21 mouse cellular contexts compared by ENCODE assay signal in the genomic region with DNA sequence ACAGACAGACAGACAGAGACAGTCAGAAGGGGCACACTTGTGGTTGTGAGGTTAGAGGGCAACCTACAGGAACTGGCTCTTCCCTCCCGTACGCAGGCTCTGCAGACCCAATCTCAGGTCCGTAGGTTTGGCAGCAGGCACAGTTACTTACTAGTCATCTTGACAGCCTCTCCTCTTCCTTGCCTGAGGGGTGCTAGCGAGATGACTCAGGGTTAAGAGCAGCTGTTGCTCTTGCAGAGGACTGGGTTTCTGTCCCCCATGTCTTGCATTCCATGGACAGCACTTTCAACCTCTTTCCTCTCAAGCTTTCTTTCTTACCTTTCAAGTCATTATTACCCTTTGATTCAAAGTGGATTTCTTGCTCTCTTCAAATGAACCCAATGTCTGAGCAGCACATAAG.
"Had no signal": no experiment of that assay in that cellular context is flagged by ENCODE, and none has a peak within 500 bp of the region (broad histone marks: within the 10 kb centered on the region; RNA-seq: fewer than 3 reads in every experiment).

No protein-coding gene starts in this region.

- H3K36me3 ChIP-seq: heart, embryonic 10.5 days; heart, embryonic 12.5 days; hindbrain, embryonic 10.5 days; hindbrain, embryonic 12.5 days; intestine, embryonic 15.5 days; limb, embryonic 13.5 days; limb, embryonic 15.5 days had no signal

- H3K4me3 ChIP-seq: gastrocnemius, adult 2 months; heart, embryonic 10.5 days; heart, embryonic 12.5 days; hindbrain, embryonic 10.5 days; hindbrain, embryonic 12.5 days; intestine, embryonic 15.5 days; limb, embryonic 13.5 days; limb, embryonic 15.5 days had no signal

- H3K27me3 ChIP-seq: heart, embryonic 12.5 days; hindbrain, embryonic 12.5 days; intestine, embryonic 15.5 days; limb, embryonic 13.5 days; limb, embryonic 15.5 days had no signal

- DNase-seq: gastrocnemius, adult 2 months; gastrocnemius, postnatal 10 days; gastrocnemius, postnatal 25 days; heart, adult 18-20 months; heart, postnatal 10 days; heart, postnatal 4 days; kidney, adult 18-20 months; kidney, adult 8-10 months; kidney, postnatal 14 days; kidney, postnatal 36 days; layer of hippocampus, adult 9-11 months; layer of hippocampus, postnatal 36 days; left cerebral cortex, postnatal 4 days had no signal

- H3K4me2 ChIP-seq: heart, embryonic 12.5 days; hindbrain, embryonic 12.5 days; hindbrain, embryonic 14.5 days; intestine, embryonic 15.5 days; limb, embryonic 13.5 days; limb, embryonic 15.5 days had no signal
